Mouse (Mus musculus) hindbrain, embryonic 16.5 days (tissue): ENCODE measurements around the gene Calm2. TPM values are rescaled to one million over a fixed set of nuclear protein-coding genes. Genes with fewer than 3 reads are reported as not detected.

Source experiments
- ATAC-seq: fragments of 200-750 bp; cut with Nextera tagmentation; 2 replicates; pipeline ENCODE4 v1.8.0; 2017; ENCODE audit warnings: moderate TSS enrichment, moderate library complexity
- H3K27ac ChIP-seq: fragments of 300-500 bp; sonication (generic); 2 replicates; pipeline ENCODE4 v1.5.1; 2014; ENCODE audit warnings: low read depth, mild to moderate bottlenecking, control low read depth, low read length, moderate library complexity
- H3K27me3 ChIP-seq: fragments of 300-500 bp; sonication (generic); replicated peaks from 2 replicates; pipeline ENCODE4 v1.6.1; 2014; ENCODE audit warnings: low read length; ENCODE audit not compliant: control insufficient read depth, insufficient read depth
- H3K36me3 ChIP-seq: fragments of 300-500 bp; sonication (generic); 2 replicates; pipeline ENCODE4 v1.6.1; 2014; ENCODE audit warnings: mild to moderate bottlenecking, low read length, moderate library complexity, mixed read lengths; ENCODE audit not compliant: control insufficient read depth, insufficient read depth
- H3K4me1 ChIP-seq: fragments of 300-500 bp; sonication (generic); 2 replicates; pipeline ENCODE4 v1.6.1; 2014; ENCODE audit warnings: low read depth, low read length; ENCODE audit not compliant: control insufficient read depth, insufficient read depth
- H3K4me2 ChIP-seq: fragments of 300-500 bp; sonication (generic); 2 replicates; pipeline ENCODE4 v1.6.1; 2014; ENCODE audit warnings: mild to moderate bottlenecking, low read length, control low read depth, moderate library complexity
- H3K4me3 ChIP-seq: fragments of 300-500 bp; sonication (generic); 2 replicates; pipeline ENCODE4 v1.5.1; 2014; ENCODE audit warnings: mild to moderate bottlenecking, low read length, control low read depth, moderate library complexity
- H3K9ac ChIP-seq: fragments of 300-500 bp; sonication (generic); 2 replicates; pipeline ENCODE4 v1.6.1; 2014; ENCODE audit warnings: low read depth, mild to moderate bottlenecking, control low read depth, low read length, moderate library complexity
- H3K9me3 ChIP-seq: fragments of 300-500 bp; sonication (generic); 2 replicates; pipeline ENCODE4 v1.6.1; 2014; ENCODE audit warnings: mild to moderate bottlenecking, low read length, moderate library complexity; ENCODE audit not compliant: control insufficient read depth
- WGBS: fragments of 180-500 bp; shearing (Covaris S2); extraction: QIAGEN DNeasy Blood & Tissue Kit; methylation state at CpG from one replicate; pipeline ENCODE4 v1.1.7; 2014; 5-methylcytosine and 5-hydroxymethylcytosine counted together
- polyA plus RNA-seq: library from polyadenylated mRNA; unstranded; fragments of >200 nt; fragmentation: Nextera tagmentation; extraction: Ambion mirVana; gene quantifications from 2 replicates; pipeline ENCODE4 v1.2.1, GENCODE M21; 2015

Calm2 gene
- polyA plus RNA-seq, 1 experiment from 2014 or later: 3,155 TPM

- 91% methylated on average over 8 of the region's 8 CpGs for WGBS
- no peak overlapping the region for H3K4me2 ChIP-seq
- no peak overlapping the region for H3K9ac ChIP-seq
- H3K27ac ChIP-seq: no peak overlapping the region
- H3K36me3 ChIP-seq: no peaks in the 10 kb centered on the region
- H3K9me3 ChIP-seq: no peaks in the 10 kb centered on the region
- ATAC-seq: no peak
- peaks cover 12% of the 10 kb centered on the region for H3K4me1 ChIP-seq
- H3K4me3 ChIP-seq: no peak overlapping the region
- H3K27me3 ChIP-seq: no peaks in the 10 kb centered on the region
These were observed 2.1 kb upstream of the Calm2 start for GRCm38 (mm10) chr17:87448881-87449280.

DNA sequence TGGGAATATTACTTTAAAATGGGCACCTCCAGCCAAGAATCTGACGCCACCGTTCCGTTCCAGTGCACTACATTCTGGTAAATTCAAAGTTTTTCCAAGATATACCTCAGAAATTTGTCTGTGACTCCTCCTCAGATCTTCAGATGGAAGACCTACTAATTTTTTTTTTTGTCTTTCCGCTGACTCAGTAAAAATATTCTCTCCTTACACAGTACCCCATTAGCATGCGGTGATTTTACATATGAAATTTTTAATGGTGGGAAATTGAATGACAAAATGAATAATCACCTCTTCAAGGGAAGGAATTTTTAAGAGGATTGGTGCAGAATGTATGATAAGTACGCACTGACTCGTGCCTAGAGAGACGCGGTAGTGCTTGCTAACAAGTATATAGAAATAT is 1.6 kb upstream of the Calm2 start:
- H3K4me2 ChIP-seq: no peak overlapping the region

GRCm38 (mm10) chr17:87447612-87448200 is 971 bp upstream of the Calm2 start:
- WGBS: 37% methylated on average over 12 of the region's 12 CpGs
- H3K27me3 ChIP-seq: no peaks in the 10 kb centered on the region
- peak overlapping the region; percentile 64 for H3K4me2 ChIP-seq
- peak overlapping the region; percentile 92 for H3K4me3 ChIP-seq
- no peak for ATAC-seq
- H3K36me3 ChIP-seq: no peaks in the 10 kb centered on the region
- H3K27ac ChIP-seq: peak overlapping the region; percentile 99
- H3K9ac ChIP-seq: peak overlapping the region; percentile 99
- peaks cover 24% of the 10 kb centered on the region for H3K4me1 ChIP-seq
- no peaks in the 10 kb centered on the region for H3K9me3 ChIP-seq

More for the DNA sequence above, 1.6 kb upstream of the Calm2 start:
- ATAC-seq: no peak
- no peak overlapping the region for H3K9ac ChIP-seq
- H3K4me1 ChIP-seq: peaks cover 18% of the 10 kb centered on the region
- 77% methylated on average over 9 of the region's 9 CpGs for WGBS
- H3K36me3 ChIP-seq: no peaks in the 10 kb centered on the region
- H3K27me3 ChIP-seq: no peaks in the 10 kb centered on the region
- no peak overlapping the region for H3K4me3 ChIP-seq
- peak overlapping the region; percentile 99; the same call in 1 of the 2 replicates for H3K27ac ChIP-seq
- H3K9me3 ChIP-seq: no peaks in the 10 kb centered on the region

DNA sequence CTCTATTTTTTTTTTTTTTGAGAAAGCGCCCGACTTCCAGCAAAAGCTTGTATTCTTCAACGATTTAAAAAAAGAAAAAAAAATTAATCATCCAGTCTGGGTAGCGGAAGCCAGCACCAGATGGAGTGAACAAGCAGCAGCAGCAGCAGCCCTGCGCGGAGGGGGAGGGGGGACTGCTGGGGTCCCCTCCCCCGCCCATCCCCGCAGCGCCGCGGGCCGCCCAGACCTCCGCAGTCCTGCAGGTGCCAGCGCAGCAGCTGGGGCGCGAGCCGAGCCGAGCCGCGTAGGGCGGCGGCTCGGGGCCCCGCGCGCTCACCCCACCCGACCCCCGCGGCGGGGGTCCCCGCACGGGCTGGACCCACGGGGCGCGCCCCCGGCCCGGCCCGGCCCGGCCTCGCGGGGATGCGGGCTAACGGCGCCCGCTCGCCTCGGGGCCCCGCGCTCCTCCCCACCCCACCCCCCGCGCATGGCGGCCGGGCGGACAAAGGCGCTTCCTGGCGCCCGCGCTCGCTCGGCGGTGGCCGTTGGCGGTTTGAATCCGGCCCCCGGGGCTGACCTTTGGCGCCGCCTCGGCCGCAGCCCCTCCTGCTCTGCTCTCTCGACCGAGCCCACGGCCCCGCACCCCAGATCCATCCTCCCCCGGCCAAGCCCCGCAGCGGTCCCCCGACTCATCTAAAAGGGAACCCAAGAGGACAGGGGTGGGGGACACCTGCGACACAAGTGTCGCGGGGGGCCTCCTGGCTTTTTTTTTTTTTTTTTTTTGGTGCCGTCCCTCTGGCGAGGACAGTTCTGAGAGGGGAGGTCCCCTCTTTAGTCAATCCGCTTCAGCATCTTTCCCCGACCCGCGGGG is 593 bp downstream of the Calm2 start:
- Histone ChIP-seq H3K27ac (peak overlapping the region; percentile 99), H3K9me3 (no peaks in the 10 kb centered on the region), H3K36me3 (no peaks in the 10 kb centered on the region; the same call in 1 of the 2 replicates), H3K4me1 (peaks cover 36% of the 10 kb centered on the region), H3K4me2 (peak overlapping the region; percentile 70), H3K9ac (peak overlapping the region; percentile 99), H3K27me3 (no peaks in the 10 kb centered on the region), H3K4me3 (peak overlapping the region; percentile 92)
- ATAC-seq: peak; percentile 66
- under 1% methylated on average over 48 of the region's 86 CpGs for WGBS

- Histone ChIP-seq H3K4me1 (peaks cover 40% of the 10 kb centered on the region), H3K9me3 (no peaks in the 10 kb centered on the region), H3K9ac (peak overlapping the region; percentile 99), H3K4me3 (peak overlapping the region; percentile 92), H3K27me3 (no peaks in the 10 kb centered on the region), H3K36me3 (no peaks in the 10 kb centered on the region; the same call in 1 of the 2 replicates), H3K27ac (peak overlapping the region; percentile 99; the same call in 1 of the 2 replicates), H3K4me2 (peak overlapping the region; percentile 70)
- ATAC-seq: no peak
- under 1% methylated on average over 13 of the region's 13 CpGs for WGBS
These were observed 1.3 kb downstream of the Calm2 start for GRCm38 (mm10) chr17:87445337-87445916.

DNA sequence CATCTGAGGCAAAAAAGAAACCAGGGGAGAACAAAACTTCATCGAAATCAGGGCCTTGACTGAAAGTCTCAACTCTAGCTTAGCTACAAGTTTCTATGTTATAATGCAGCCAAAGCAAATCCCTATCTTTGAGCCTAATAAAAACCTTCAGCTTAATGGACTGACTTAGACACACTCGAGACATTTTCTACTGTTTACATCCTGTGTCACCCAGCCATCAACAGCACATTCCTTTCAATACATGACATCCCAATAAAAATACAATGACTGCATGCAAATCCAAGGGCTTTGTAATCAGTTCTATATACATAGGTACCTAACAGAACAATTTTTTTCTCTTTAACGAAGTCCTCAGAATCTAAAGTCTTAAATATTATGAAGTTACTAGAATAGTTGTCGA is 2.0 kb downstream of the Calm2 start:
- no peak for ATAC-seq
- no peak overlapping the region for H3K27ac ChIP-seq
- 41% methylated on average over 4 of the region's 4 CpGs for WGBS
- H3K27me3 ChIP-seq: no peaks in the 10 kb centered on the region
- peaks cover 45% of the 10 kb centered on the region for H3K4me1 ChIP-seq
- no peaks in the 10 kb centered on the region for H3K9me3 ChIP-seq
- H3K4me3 ChIP-seq: peak overlapping the region; percentile 44
- peak overlapping the region; percentile 81 for H3K4me2 ChIP-seq
- H3K36me3 ChIP-seq: no peaks in the 10 kb centered on the region; the same call in 1 of the 2 replicates
- H3K9ac ChIP-seq: peak overlapping the region; percentile 47; the same call in 1 of the 2 replicates

GRCm38 (mm10) chr17:87441537-87441936 is 5.2 kb downstream of the Calm2 start:
- peaks cover 43% of the 10 kb centered on the region for H3K4me1 ChIP-seq
- H3K4me3 ChIP-seq: no peak overlapping the region; the same call in 1 of the 2 replicates
- H3K4me2 ChIP-seq: peak overlapping the region; percentile 41
- H3K27me3 ChIP-seq: no peaks in the 10 kb centered on the region
- H3K27ac ChIP-seq: no peak overlapping the region
- no peaks in the 10 kb centered on the region for H3K9me3 ChIP-seq
- no peak for ATAC-seq
- no peak overlapping the region for H3K9ac ChIP-seq
- H3K36me3 ChIP-seq: no peaks in the 10 kb centered on the region; the same call in 1 of the 2 replicates
- WGBS: 66% methylated on average over 2 of the region's 2 CpGs

- Histone ChIP-seq H3K9ac (no peak overlapping the region), H3K4me2 (no peak overlapping the region), H3K27me3 (no peaks in the 10 kb centered on the region), H3K9me3 (no peaks in the 10 kb centered on the region), H3K4me1 (peaks cover 38% of the 10 kb centered on the region), H3K4me3 (no peak overlapping the region), H3K27ac (no peak overlapping the region), H3K36me3 (peaks cover 6% of the 10 kb centered on the region)
- no peak for ATAC-seq
- 89% methylated on average over 2 of the region's 2 CpGs for WGBS
These were observed 7.3 kb downstream of the Calm2 start for GRCm38 (mm10) chr17:87439441-87439840.

DNA sequence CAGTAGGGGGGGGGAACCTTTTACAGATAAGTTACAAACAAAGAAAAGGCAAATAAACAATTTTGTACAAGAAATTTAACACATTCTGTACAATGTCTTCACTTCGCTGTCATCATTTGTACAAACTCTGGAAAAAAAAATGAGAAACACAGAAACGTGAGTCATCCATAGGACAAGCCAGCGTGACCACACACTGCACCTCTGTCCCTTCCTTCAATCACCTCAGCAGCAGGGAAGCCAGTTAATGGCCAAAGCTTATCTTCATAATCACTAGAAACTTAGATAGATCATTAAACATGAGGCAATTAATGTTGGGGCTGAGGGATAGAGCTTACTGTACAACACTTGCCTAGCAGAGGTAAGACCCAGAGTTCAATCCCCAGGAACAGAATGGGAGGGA is 12.8 kb downstream of the Calm2 start:
- Histone ChIP-seq H3K27ac (no peak overlapping the region), H3K4me3 (no peak overlapping the region), H3K4me1 (no peaks in the 10 kb centered on the region; the same call in 1 of the 2 replicates), H3K9me3 (no peaks in the 10 kb centered on the region), H3K27me3 (no peaks in the 10 kb centered on the region), H3K9ac (no peak overlapping the region), H3K4me2 (no peak overlapping the region), H3K36me3 (peaks cover 31% of the 10 kb centered on the region)
- WGBS: 80% methylated on average over 3 of the region's 3 CpGs
- ATAC-seq: no peak
